Mouse (Mus musculus): ENCODE measurements around the gene Fbxo11. TPM values are rescaled to one million over a fixed set of nuclear protein-coding genes. Genes with fewer than 3 reads are reported as not detected.

Fbxo11 gene
- polyA plus RNA-seq, 1 experiment from 2014 or later: 15.6 TPM

- H3K4me3 ChIP-seq (ENCODE audit: low read length): no peak overlapping the region
- WGBS: 94% methylated on average over 9 of the region's 9 CpGs
- no peak for ATAC-seq (ENCODE audit: low FRiP score, low TSS enrichment)
- H3K4me1 ChIP-seq (ENCODE audit: insufficient read depth, low read length): no peaks in the 10 kb centered on the region
- no peaks in the 10 kb centered on the region for H3K9me3 ChIP-seq (ENCODE audit: low read length)
- no peak overlapping the region for H3K27ac ChIP-seq (ENCODE audit: low read length)
- H3K36me3 ChIP-seq (ENCODE audit: insufficient read depth, low read length): no peaks in the 10 kb centered on the region
- H3K27me3 ChIP-seq (ENCODE audit: insufficient read depth, low read length): no peaks in the 10 kb centered on the region
- H3K9ac ChIP-seq (replicated peaks; ENCODE audit: low read length): no peak overlapping the region
- no peak overlapping the region for H3K4me2 ChIP-seq (replicated peaks; ENCODE audit: low read depth, low read length)
Observed at GRCm38 (mm10) chr17:88098181-88098852, 33.2 kb upstream of the Fbxo11 start.

DNA sequence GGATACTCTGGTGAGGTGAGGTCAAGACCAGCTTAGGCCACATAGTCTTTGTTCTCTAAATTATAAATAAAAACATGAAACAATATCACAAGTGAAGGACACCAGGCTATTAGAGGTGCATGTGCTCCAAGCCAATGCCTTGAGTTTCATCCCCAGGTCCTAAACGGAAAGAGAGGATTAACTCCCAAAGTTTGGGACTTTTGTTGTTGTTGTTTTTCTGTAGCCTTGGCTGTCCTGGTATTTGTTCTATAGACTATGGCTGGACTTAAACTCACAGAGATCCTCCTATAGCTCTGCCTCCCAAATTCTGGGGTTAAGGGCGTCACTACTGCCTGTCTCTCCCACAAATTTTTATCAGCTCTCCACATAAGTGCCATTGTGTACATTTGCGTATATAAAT is 32.5 kb upstream of the Fbxo11 start:
- H3K4me2 ChIP-seq (replicated peaks; ENCODE audit: low read depth, low read length): no peak overlapping the region
- H3K27ac ChIP-seq (ENCODE audit: low read length): no peak overlapping the region
- no peaks in the 10 kb centered on the region for H3K36me3 ChIP-seq (ENCODE audit: insufficient read depth, low read length)
- no peak for ATAC-seq (ENCODE audit: low FRiP score, low TSS enrichment)
- WGBS: 90% methylated on average over 3 of the region's 3 CpGs
- no peak overlapping the region for H3K9ac ChIP-seq (replicated peaks; ENCODE audit: low read length)
- no peak overlapping the region for H3K4me3 ChIP-seq (ENCODE audit: low read length)
- no peaks in the 10 kb centered on the region for H3K27me3 ChIP-seq (ENCODE audit: insufficient read depth, low read length)
- no peaks in the 10 kb centered on the region for H3K9me3 ChIP-seq (ENCODE audit: low read length)
- H3K4me1 ChIP-seq (ENCODE audit: insufficient read depth, low read length): no peaks in the 10 kb centered on the region

GRCm38 (mm10) chr17:88096809-88097399 is 31.8 kb upstream of the Fbxo11 start:
- no peak overlapping the region for H3K4me2 ChIP-seq (replicated peaks; ENCODE audit: low read depth, low read length)
- H3K27me3 ChIP-seq (ENCODE audit: insufficient read depth, low read length): no peaks in the 10 kb centered on the region
- no peak for ATAC-seq (ENCODE audit: low FRiP score, low TSS enrichment)
- no peak overlapping the region for H3K4me3 ChIP-seq (ENCODE audit: low read length)
- H3K9ac ChIP-seq (replicated peaks; ENCODE audit: low read length): no peak overlapping the region
- no peaks in the 10 kb centered on the region for H3K9me3 ChIP-seq (ENCODE audit: low read length)
- no peaks in the 10 kb centered on the region for H3K36me3 ChIP-seq (ENCODE audit: insufficient read depth, low read length)
- H3K4me1 ChIP-seq (ENCODE audit: insufficient read depth, low read length): no peaks in the 10 kb centered on the region
- no peak overlapping the region for H3K27ac ChIP-seq (ENCODE audit: low read length)
- WGBS: 86% methylated on average over 12 of the region's 12 CpGs

DNA sequence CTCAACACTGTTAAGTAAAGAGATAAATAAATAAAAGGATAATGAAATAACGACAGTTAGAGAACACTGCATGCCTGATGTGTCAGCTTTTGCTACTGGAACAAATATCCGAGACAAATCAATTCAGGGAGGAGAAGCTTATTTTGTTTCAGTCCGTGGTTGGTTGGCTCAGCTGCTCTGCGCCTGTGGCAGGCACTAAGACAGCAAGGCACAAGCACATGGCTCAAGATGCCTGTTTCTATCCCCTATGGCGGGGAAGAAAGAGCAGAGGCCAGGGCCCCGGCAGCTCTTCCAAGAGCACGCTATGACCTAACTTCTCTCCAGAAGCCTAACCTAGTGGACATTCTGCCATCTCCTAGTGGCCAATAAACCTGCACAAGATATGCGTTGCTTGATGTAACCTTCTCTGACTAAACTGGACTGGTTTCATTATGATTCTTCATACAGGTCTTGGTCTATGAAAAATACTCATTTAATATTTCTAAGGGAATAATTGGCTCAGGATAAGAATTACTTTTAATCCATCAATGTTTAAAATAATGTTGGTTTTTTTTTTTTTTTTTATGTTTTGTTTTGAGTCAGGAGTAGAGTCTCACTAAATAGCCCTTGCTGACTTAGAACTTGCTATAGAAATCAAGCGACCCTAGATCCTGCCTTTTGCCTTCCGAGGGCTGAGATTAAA is 30.6 kb upstream of the Fbxo11 start:
- WGBS: 81% methylated on average over 10 of the region's 10 CpGs
- H3K9ac ChIP-seq (replicated peaks; ENCODE audit: low read length): no peak overlapping the region
- H3K4me3 ChIP-seq (ENCODE audit: low read length): no peak overlapping the region

GRCm38 (mm10) chr17:88094327-88094726 is 29.2 kb upstream of the Fbxo11 start:
- Histone ChIP-seq H3K27me3 (ENCODE audit: insufficient read depth, low read length) (no peaks in the 10 kb centered on the region), H3K36me3 (ENCODE audit: insufficient read depth, low read length) (no peaks in the 10 kb centered on the region), H3K4me3 (ENCODE audit: low read length) (no peak overlapping the region), H3K27ac (ENCODE audit: low read length) (no peak overlapping the region), H3K4me1 (ENCODE audit: insufficient read depth, low read length) (no peaks in the 10 kb centered on the region), H3K4me2 (replicated peaks; ENCODE audit: low read depth, low read length) (no peak overlapping the region), H3K9ac (replicated peaks; ENCODE audit: low read length) (no peak overlapping the region), H3K9me3 (ENCODE audit: low read length) (no peaks in the 10 kb centered on the region)
- ATAC-seq (ENCODE audit: low FRiP score, low TSS enrichment): no peak
- 84% methylated on average over 12 of the region's 12 CpGs for WGBS

More for the DNA sequence above, 30.6 kb upstream of the Fbxo11 start:
- Histone ChIP-seq H3K27ac (ENCODE audit: low read length) (no peak overlapping the region), H3K27me3 (ENCODE audit: insufficient read depth, low read length) (no peaks in the 10 kb centered on the region), H3K9me3 (ENCODE audit: low read length) (no peaks in the 10 kb centered on the region), H3K36me3 (ENCODE audit: insufficient read depth, low read length) (no peaks in the 10 kb centered on the region), H3K4me2 (replicated peaks; ENCODE audit: low read depth, low read length) (no peak overlapping the region), H3K4me1 (ENCODE audit: insufficient read depth, low read length) (no peaks in the 10 kb centered on the region)
- ATAC-seq (ENCODE audit: low FRiP score, low TSS enrichment): no peak

GRCm38 (mm10) chr17:88093798-88094197 is 28.7 kb upstream of the Fbxo11 start:
- Histone ChIP-seq H3K27me3 (ENCODE audit: insufficient read depth, low read length) (no peaks in the 10 kb centered on the region), H3K4me1 (ENCODE audit: insufficient read depth, low read length) (no peaks in the 10 kb centered on the region), H3K9me3 (ENCODE audit: low read length) (no peaks in the 10 kb centered on the region), H3K27ac (ENCODE audit: low read length) (no peak overlapping the region), H3K4me3 (ENCODE audit: low read length) (no peak overlapping the region), H3K4me2 (replicated peaks; ENCODE audit: low read depth, low read length) (no peak overlapping the region), H3K9ac (replicated peaks; ENCODE audit: low read length) (no peak overlapping the region), H3K36me3 (ENCODE audit: insufficient read depth, low read length) (no peaks in the 10 kb centered on the region)
- 91% methylated on average over 10 of the region's 10 CpGs for WGBS
- no peak for ATAC-seq (ENCODE audit: low FRiP score, low TSS enrichment)

DNA sequence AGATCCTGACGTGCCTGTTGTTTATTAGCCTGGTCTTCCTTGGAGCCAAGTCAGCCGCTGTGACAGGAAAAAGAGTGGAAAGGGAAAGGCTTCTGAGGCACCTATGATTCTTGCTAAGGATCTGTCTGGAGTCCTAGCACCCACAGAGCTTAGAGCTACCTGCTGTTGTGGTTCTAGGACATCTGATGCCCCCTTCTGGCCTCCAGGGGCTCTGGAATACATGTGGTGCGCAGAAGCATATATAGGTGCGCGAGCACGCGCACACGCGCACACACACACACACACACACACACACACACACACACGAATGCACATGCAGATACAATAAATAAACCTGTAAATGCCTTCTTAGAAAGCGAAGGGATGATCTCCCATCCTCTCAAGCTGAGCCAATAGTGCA is 20.9 kb upstream of the Fbxo11 start:
- H3K9ac ChIP-seq (replicated peaks; ENCODE audit: low read length): no peak overlapping the region
- no peak for ATAC-seq (ENCODE audit: low FRiP score, low TSS enrichment)
- H3K27ac ChIP-seq (ENCODE audit: low read length): no peak overlapping the region
- H3K4me2 ChIP-seq (replicated peaks; ENCODE audit: low read depth, low read length): no peak overlapping the region
- H3K4me1 ChIP-seq (ENCODE audit: insufficient read depth, low read length): no peaks in the 10 kb centered on the region
- H3K27me3 ChIP-seq (ENCODE audit: insufficient read depth, low read length): no peaks in the 10 kb centered on the region
- WGBS: 91% methylated on average over 11 of the region's 11 CpGs
- no peaks in the 10 kb centered on the region for H3K36me3 ChIP-seq (ENCODE audit: insufficient read depth, low read length)
- no peak overlapping the region for H3K4me3 ChIP-seq (ENCODE audit: low read length)
- 0 out of 2 replicates have a peak, but pooled peaks cover under 1% of the 10 kb centered on the region for H3K9me3 ChIP-seq (ENCODE audit: low read length)

DNA sequence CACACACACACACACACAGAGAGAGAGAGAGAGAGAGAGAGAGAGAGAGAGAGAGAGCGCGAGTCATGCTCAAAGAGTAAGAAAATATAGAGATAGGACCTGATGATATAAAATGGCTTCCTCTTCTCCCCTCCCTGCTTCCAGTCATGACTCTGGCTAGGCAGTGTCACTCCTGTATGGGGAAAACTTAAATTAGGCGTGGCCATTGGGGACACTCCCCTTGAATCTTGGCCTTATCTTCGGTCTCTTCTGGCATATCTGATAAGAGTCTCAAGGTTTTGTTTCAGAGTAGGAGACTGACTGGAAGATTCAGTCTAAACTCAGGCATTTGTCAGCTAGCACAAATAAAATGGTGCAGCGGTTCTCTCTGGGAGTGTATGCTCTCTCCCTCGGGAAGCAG is 16.4 kb upstream of the Fbxo11 start:
- Histone ChIP-seq H3K4me2 (replicated peaks; ENCODE audit: low read depth, low read length) (no peak overlapping the region), H3K9ac (replicated peaks; ENCODE audit: low read length) (no peak overlapping the region), H3K4me1 (ENCODE audit: insufficient read depth, low read length) (no peaks in the 10 kb centered on the region), H3K36me3 (ENCODE audit: insufficient read depth, low read length) (no peaks in the 10 kb centered on the region), H3K9me3 (ENCODE audit: low read length) (0 out of 2 replicates have a peak, but pooled peaks cover 4% of the 10 kb centered on the region), H3K27me3 (ENCODE audit: insufficient read depth, low read length) (no peaks in the 10 kb centered on the region), H3K27ac (ENCODE audit: low read length) (no peak overlapping the region), H3K4me3 (ENCODE audit: low read length) (no peak overlapping the region)
- no peak for ATAC-seq (ENCODE audit: low FRiP score, low TSS enrichment)
- WGBS: 87% methylated on average over 6 of the region's 6 CpGs

GRCm38 (mm10) chr17:88079771-88080170 is 14.7 kb upstream of the Fbxo11 start:
- 86% methylated on average over 8 of the region's 8 CpGs for WGBS
- H3K9me3 ChIP-seq (ENCODE audit: low read length): 0 out of 2 replicates have a peak, but pooled peaks cover 4% of the 10 kb centered on the region
- H3K27ac ChIP-seq (ENCODE audit: low read length): no peak overlapping the region
- no peak overlapping the region for H3K4me3 ChIP-seq (ENCODE audit: low read length)
- no peaks in the 10 kb centered on the region for H3K27me3 ChIP-seq (ENCODE audit: insufficient read depth, low read length)
- no peak overlapping the region for H3K4me2 ChIP-seq (replicated peaks; ENCODE audit: low read depth, low read length)
- no peaks in the 10 kb centered on the region for H3K4me1 ChIP-seq (ENCODE audit: insufficient read depth, low read length)
- no peak overlapping the region for H3K9ac ChIP-seq (replicated peaks; ENCODE audit: low read length)
- no peaks in the 10 kb centered on the region for H3K36me3 ChIP-seq (ENCODE audit: insufficient read depth, low read length)
- no peak for ATAC-seq (ENCODE audit: low FRiP score, low TSS enrichment)

DNA sequence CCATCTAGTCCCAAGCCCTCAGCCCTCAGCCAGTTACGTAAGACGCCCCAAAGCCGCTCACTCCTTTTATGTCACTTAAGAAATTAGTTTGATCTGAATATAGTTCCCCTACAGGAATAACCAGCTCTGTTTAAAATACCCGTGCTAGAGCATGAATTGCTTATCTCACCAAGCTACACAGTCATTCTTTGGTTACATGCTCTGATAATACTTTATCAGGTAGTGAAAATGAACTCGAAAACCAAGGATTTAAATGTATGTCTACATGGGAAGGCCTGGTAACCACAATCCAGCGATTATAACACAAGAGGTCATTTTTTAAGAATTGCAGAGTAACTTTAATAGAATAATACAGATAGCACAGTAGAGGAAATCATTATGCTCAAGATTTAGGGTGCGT is 7.0 kb upstream of the Fbxo11 start:
- H3K9me3 ChIP-seq (ENCODE audit: low read length): no peaks in the 10 kb centered on the region
- H3K9ac ChIP-seq (replicated peaks; ENCODE audit: low read length): no peak overlapping the region
- no peaks in the 10 kb centered on the region for H3K27me3 ChIP-seq (ENCODE audit: insufficient read depth, low read length)
- H3K27ac ChIP-seq (ENCODE audit: low read length): no peak overlapping the region
- H3K4me3 ChIP-seq (ENCODE audit: low read length): no peak overlapping the region
- H3K4me1 ChIP-seq (ENCODE audit: insufficient read depth, low read length): no peaks in the 10 kb centered on the region
- 86% methylated on average over 7 of the region's 7 CpGs for WGBS
- no peak for ATAC-seq (ENCODE audit: low FRiP score, low TSS enrichment)
- no peaks in the 10 kb centered on the region for H3K36me3 ChIP-seq (ENCODE audit: insufficient read depth, low read length)
- no peak overlapping the region for H3K4me2 ChIP-seq (replicated peaks; ENCODE audit: low read depth, low read length)
